11 mouse cellular contexts compared by ENCODE assay signal in genomic region chr5:25030276-25030681, GRCm38 (mm10).
DNase-seq lines count a peak whose midpoint lies in the region; ATAC-seq lines count a peak whose summit lies in the region.
"Had no signal": no experiment of that assay in that cellular context is flagged by ENCODE, and none has a peak within 500 bp of the region (broad histone marks: within the 10 kb centered on the region; RNA-seq: fewer than 3 reads in every experiment).

No protein-coding gene starts in this region.

- no peaks in the 10 kb centered on the region for H3K9me3 ChIP-seq in intestine, embryonic 14.5 days (ENCODE audit: control insufficient read depth, low read length)
- H3K9me3 ChIP-seq: limb, embryonic 15.5 days had no signal

- no peak overlapping the region for H3K4me3 ChIP-seq in intestine, embryonic 14.5 days (ENCODE audit: low read depth, low read length)
- H3K4me3 ChIP-seq: erythroblast, embryonic 14.5 days; limb, embryonic 15.5 days had no signal

- peak; percentile 35 for DNase-seq in adrenal gland, postnatal 25 days
- DNase-seq in adrenal gland, postnatal 10 days: no peak
- no peak for DNase-seq in intestine, embryonic 14.5 days (ENCODE audit: low spot score)
- DNase-seq in lung, postnatal 25 days (ENCODE audit: low spot score): peak; percentile 71
- no peak for DNase-seq in frontal cortex, postnatal 14 days (ENCODE audit: low spot score in 2 of 2)
- no peak for DNase-seq in kidney, adult 18-20 months
- DNase-seq: kidney, adult 9 months had no signal

- H3K4me2 ChIP-seq in intestine, embryonic 14.5 days (ENCODE audit: low read length): no peak overlapping the region
- H3K4me2 ChIP-seq: limb, embryonic 15.5 days had no signal

- H3K4me1 ChIP-seq in intestine, embryonic 14.5 days (replicated peaks; ENCODE audit: control insufficient read depth, insufficient read depth, low read length): peaks cover 12% of the 10 kb centered on the region; the same call in 1 of the 2 replicates

- no peak overlapping the region for H3K9ac ChIP-seq in intestine, embryonic 14.5 days (ENCODE audit: low read length)
- H3K9ac ChIP-seq: limb, embryonic 15.5 days had no signal

- 21% methylated on average over 3 of the region's 3 CpGs for WGBS in intestine, embryonic 14.5 days

- H3K36me3 ChIP-seq in intestine, embryonic 14.5 days (ENCODE audit: control insufficient read depth, insufficient read depth, low read length): no peaks in the 10 kb centered on the region
- H3K36me3 ChIP-seq: limb, embryonic 15.5 days had no signal

- 0 out of 2 replicates have a peak, but pooled peaks have one; percentile 46 for ATAC-seq in erythroid progenitor cell, adult 5-6 weeks (replicated peaks; ENCODE audit: low FRiP score, poor library complexity, severe bottlenecking)
- no peak for ATAC-seq in intestine, embryonic 14.5 days (replicated peaks; ENCODE audit: low FRiP score, low TSS enrichment, low read depth)
- ATAC-seq in activated CD4-positive, CD25-positive, alpha-beta regulatory T cell, adult 4 months: no peak

- H3K27me3 ChIP-seq in intestine, embryonic 14.5 days (replicated peaks; ENCODE audit: control insufficient read depth, insufficient read depth, low read length): no peaks in the 10 kb centered on the region
- H3K27me3 ChIP-seq: limb, embryonic 15.5 days had no signal

- 0 out of 2 replicates have a peak overlapping the region, but pooled peaks have one; percentile 51 for H3K27ac ChIP-seq in intestine, embryonic 14.5 days (ENCODE audit: low read depth)
- H3K27ac ChIP-seq: limb, embryonic 15.5 days had no signal

Comparison
In these comparisons a context has a peak if more than half of its experiments do, and no peak if none do; other contexts are left out.
1. DNase-seq: peak in adrenal gland, postnatal 25 days (single experiment) and lung, postnatal 25 days (single experiment); none in adrenal gland, postnatal 10 days (single experiment), intestine, embryonic 14.5 days (single experiment), frontal cortex, postnatal 14 days (0 of 2) and kidney, adult 18-20 months (single experiment).